Mouse (Mus musculus) limb, embryonic 14.5 days (tissue): ENCODE results near the gene Cyp26a1. TPM values are rescaled to one million over a fixed set of nuclear protein-coding genes. Genes with fewer than 3 reads are reported as not detected.
A peak's percentile ranks its signal among the peaks of the same experiment; 100 is the strongest.

Experiments used
- ATAC-seq: fragments of 200-750 bp; cut with Nextera tagmentation; 2 replicates; pipeline ENCODE4 v1.8.0; 2017; ENCODE audit warnings: low read depth, moderate number of reproducible peaks, moderate TSS enrichment; ENCODE audit not compliant: low FRiP score
- DNase-seq: peaks from one replicate; pipeline ENCODE4 v3.0.0-alpha.2; 2015; ENCODE audit warnings: low spot score
- H3K27ac ChIP-seq: fragments of 300-500 bp; sonication (generic); replicated peaks from 2 replicates; pipeline ENCODE4 v1.5.1; 2014; ENCODE audit warnings: low read depth, mild to moderate bottlenecking, low read length, moderate library complexity, mixed read lengths
- H3K27me3 ChIP-seq: fragments of 300-500 bp; sonication (generic); 2 replicates; pipeline ENCODE4 v1.6.1; 2014; ENCODE audit warnings: low read length, mixed read lengths; ENCODE audit not compliant: control insufficient read depth, insufficient read depth
- H3K36me3 ChIP-seq: fragments of 300-500 bp; sonication (generic); 2 replicates; pipeline ENCODE4 v1.6.1; 2014; ENCODE audit warnings: mild to moderate bottlenecking, low read length, moderate library complexity, mixed read lengths; ENCODE audit not compliant: control insufficient read depth, insufficient read depth
- H3K4me1 ChIP-seq: fragments of 300-500 bp; sonication (generic); 2 replicates; pipeline ENCODE4 v1.6.1; 2014; ENCODE audit warnings: antibody characterized with exemption, low read length, mixed read lengths; ENCODE audit not compliant: control insufficient read depth, insufficient read depth
- H3K4me2 ChIP-seq: fragments of 300-500 bp; sonication (generic); replicated peaks from 2 replicates; pipeline ENCODE4 v1.6.1; 2014; ENCODE audit warnings: low read depth, mild to moderate bottlenecking, low read length, moderate library complexity; ENCODE audit not compliant: severe bottlenecking
- H3K4me3 ChIP-seq: fragments of 300-500 bp; sonication (generic); replicated peaks from 2 replicates; pipeline ENCODE4 v1.5.1; 2014; ENCODE audit warnings: low read length
- H3K9ac ChIP-seq: fragments of 300-500 bp; sonication (generic); 2 replicates; pipeline ENCODE4 v1.6.1; 2014; ENCODE audit warnings: mild to moderate bottlenecking, low read depth, low read length, moderate library complexity; ENCODE audit not compliant: severe bottlenecking
- H3K9me3 ChIP-seq: fragments of 300-500 bp; sonication (generic); 2 replicates; pipeline ENCODE4 v1.6.1; 2016; ENCODE audit warnings: low read length; ENCODE audit not compliant: control insufficient read depth
- POLR2A ChIP-seq: fragments of 200-500 bp; IDR thresholded peaks from 2 replicates; pipeline ENCODE4 v1.8.0; 2012; ENCODE audit warnings: inconsistent platforms, mild to moderate bottlenecking, moderate library complexity, borderline replicate concordance; ENCODE audit not compliant: insufficient read depth, insufficient read length; ENCODE audit errors: extremely low read depth
- WGBS: fragments of 180-500 bp; shearing (Covaris S2); extraction: QIAGEN DNeasy Blood & Tissue Kit; methylation state at CpG from one replicate; pipeline ENCODE4 v1.1.7; 2014; 5-methylcytosine and 5-hydroxymethylcytosine counted together
- polyA plus RNA-seq, 2 experiments: library from polyadenylated mRNA; depleted of rRNA in 1 of 2; stranded (reverse) in 1 of 2; unstranded in 1 of 2; fragments of >200 nt; fragmentation: Nextera tagmentation in 1 of 2; extraction: Ambion mirVana in 1 of 2; gene quantifications; 2 replicates each; pipeline versions ENCODE4 v1.2.1 to v1.2.3; 2012 to 2014

Cyp26a1 gene
- 6.6 and 8.3 TPM in 2 replicates for polyA plus RNA-seq (2012; rRNA removed)
- 3.0 and 3.4 TPM in 2 replicates for polyA plus RNA-seq (2014; fragmentation: Nextera tagmentation; extraction: Ambion mirVana)

- under 1% methylated on average over 49 of the region's 51 CpGs for WGBS
- Histone ChIP-seq H3K4me3 (peak within 1 kb of the TSS; percentile 35), H3K9me3 (no peaks in the 10 kb centered on the region), H3K27me3 (peaks cover 100% of the 10 kb centered on the region), H3K4me2 (peak within 1 kb of the TSS; percentile 56), H3K4me1 (peaks cover 29% of the 10 kb centered on the region), H3K9ac (0 out of 2 replicates have a peak within 1 kb of the TSS, but pooled peaks have one; percentile 25), H3K27ac (no peak within 1 kb of the TSS), H3K36me3 (no peaks in the 10 kb centered on the region)
- no peak for TF ChIP-seq POLR2A
- DNase-seq, result no peak
- ATAC-seq, result no peak
These were observed at the start of gene Cyp26a1 for GRCm38 (mm10) chr19:37697651-37698272. Gene Cyp26a1, plus strand, starts transcription at chr19:37697798.

- Histone ChIP-seq H3K27ac (no peak overlapping the region), H3K9me3 (no peaks in the 10 kb centered on the region), H3K4me1 (no peaks in the 10 kb centered on the region), H3K4me3 (no peak overlapping the region), H3K4me2 (no peak overlapping the region), H3K27me3 (no peaks in the 10 kb centered on the region), H3K36me3 (no peaks in the 10 kb centered on the region), H3K9ac (no peak overlapping the region)
- WGBS, result 28% methylated on average over 2 of the region's 2 CpGs
- DNase-seq, result peak; percentile 49
- TF ChIP-seq POLR2A, result no peak
- no peak for ATAC-seq
These were observed 49.6 kb upstream of the Cyp26a1 start for GRCm38 (mm10) chr19:37647994-37648393.

GRCm38 (mm10) chr19:37650526-37650925 lies 47.1 kb upstream of the Cyp26a1 start:
- ATAC-seq, result no peak
- no peak overlapping the region for H3K9ac ChIP-seq
- no peak for TF ChIP-seq POLR2A
- WGBS, result 58% methylated on average over 2 of the region's 2 CpGs
- no peak overlapping the region for H3K4me2 ChIP-seq
- no peaks in the 10 kb centered on the region for H3K4me1 ChIP-seq
- H3K27ac ChIP-seq, result no peak overlapping the region
- DNase-seq, result no peak
- no peak overlapping the region for H3K4me3 ChIP-seq
- no peaks in the 10 kb centered on the region for H3K27me3 ChIP-seq
- H3K9me3 ChIP-seq, result no peaks in the 10 kb centered on the region
- no peaks in the 10 kb centered on the region for H3K36me3 ChIP-seq

GRCm38 (mm10) chr19:37654012-37654411 lies 43.6 kb upstream of the Cyp26a1 start:
- Histone ChIP-seq H3K27me3 (no peaks in the 10 kb centered on the region), H3K9me3 (no peaks in the 10 kb centered on the region), H3K4me1 (no peaks in the 10 kb centered on the region), H3K4me3 (no peak overlapping the region), H3K4me2 (no peak overlapping the region), H3K27ac (no peak overlapping the region), H3K9ac (no peak overlapping the region), H3K36me3 (no peaks in the 10 kb centered on the region)
- ATAC-seq (no peak), DNase-seq (no peak)
- WGBS, result 50% methylated on average over 5 of the region's 5 CpGs
- no peak for TF ChIP-seq POLR2A

- H3K9me3 ChIP-seq, result no peaks in the 10 kb centered on the region
- WGBS, result 14% methylated on average over 9 of the region's 9 CpGs
- H3K9ac ChIP-seq, result no peak overlapping the region
These were observed 41.2 kb upstream of the Cyp26a1 start for GRCm38 (mm10) chr19:37656441-37656840.

GRCm38 (mm10) chr19:37665256-37665655 lies 32.3 kb upstream of the Cyp26a1 start:
- no peaks in the 10 kb centered on the region for H3K36me3 ChIP-seq
- H3K27me3 ChIP-seq, result no peaks in the 10 kb centered on the region
- no peaks in the 10 kb centered on the region for H3K4me1 ChIP-seq
- no peak overlapping the region for H3K27ac ChIP-seq
- H3K9ac ChIP-seq, result no peak overlapping the region
- DNase-seq (no peak), ATAC-seq (no peak)
- H3K4me3 ChIP-seq, result no peak overlapping the region
- WGBS, result 78% methylated on average over 6 of the region's 6 CpGs
- no peaks in the 10 kb centered on the region for H3K9me3 ChIP-seq
- no peak overlapping the region for H3K4me2 ChIP-seq
- no peak for TF ChIP-seq POLR2A

More at GRCm38 (mm10) chr19:37656441-37656840, 41.2 kb upstream of the Cyp26a1 start:
- DNase-seq, result no peak
- H3K4me3 ChIP-seq, result no peak overlapping the region
- no peaks in the 10 kb centered on the region for H3K27me3 ChIP-seq
- ATAC-seq, result no peak
- H3K27ac ChIP-seq, result no peak overlapping the region
- no peaks in the 10 kb centered on the region for H3K4me1 ChIP-seq
- TF ChIP-seq POLR2A, result no peak
- no peaks in the 10 kb centered on the region for H3K36me3 ChIP-seq
- H3K4me2 ChIP-seq, result no peak overlapping the region
